Mouse (Mus musculus) B cell, adult 2 months (primary cell): ENCODE measurements around the gene Fam221b.

Source experiments
- DNase-seq, 2 experiments: peaks; one replicate each; pipeline ENCODE4 v3.0.0; 2022

Gene Fam221b

DNA sequence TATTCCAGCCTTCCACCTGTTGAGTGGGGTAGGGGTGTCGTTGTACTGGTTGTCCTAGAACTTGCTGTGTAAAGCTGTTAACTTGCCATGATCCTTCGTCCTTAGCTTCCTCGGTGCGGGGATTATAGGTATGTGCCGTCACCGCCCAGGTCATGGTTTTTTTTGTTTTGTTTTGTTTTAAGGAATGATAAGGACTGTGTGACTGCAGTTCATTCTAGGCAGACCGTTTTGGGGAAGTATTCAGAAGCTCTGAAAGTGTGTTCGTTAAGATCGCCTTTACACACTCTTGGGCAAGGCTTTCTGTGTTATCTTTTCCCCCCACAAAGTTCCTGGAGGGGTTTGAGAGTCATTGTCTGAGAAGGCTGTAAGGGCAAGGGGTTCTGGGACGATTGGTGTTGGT lies 56.4 kb downstream of the Fam221b start:
- no peak for DNase-seq
